Mouse (Mus musculus): ENCODE results near the gene Arhgef38.

Arhgef38 gene

GRCm38 (mm10) chr3:133091121-133091663, 143.6 kb downstream of the Arhgef38 start:
- no peak for DNase-seq

GRCm38 (mm10) chr3:133090247-133091120, 144.3 kb downstream of the Arhgef38 start:
- no peak for DNase-seq

DNA sequence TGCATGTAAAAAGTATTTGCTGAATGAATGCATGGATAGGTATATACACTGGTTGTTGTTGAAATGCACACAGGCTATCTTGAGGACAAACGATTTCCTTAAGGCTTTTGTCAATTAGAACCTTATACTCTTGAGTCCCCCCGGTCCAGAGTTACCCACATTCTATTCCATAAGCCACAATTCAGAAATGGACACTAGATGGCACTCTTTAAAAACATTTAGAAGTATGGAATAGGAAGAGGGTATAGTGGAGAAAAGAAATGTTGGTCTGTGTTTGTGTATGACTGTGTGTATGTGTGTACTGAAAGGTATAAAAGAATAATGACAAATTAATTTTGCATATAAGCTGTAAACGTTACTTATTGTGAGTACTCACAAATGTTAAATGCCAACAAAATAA, 148.9 kb downstream of the Arhgef38 start:
- DNase-seq: no peak

- DNase-seq: no peak
Measured at GRCm38 (mm10) chr3:133082736-133083135, 152.0 kb downstream of the Arhgef38 start.

DNA sequence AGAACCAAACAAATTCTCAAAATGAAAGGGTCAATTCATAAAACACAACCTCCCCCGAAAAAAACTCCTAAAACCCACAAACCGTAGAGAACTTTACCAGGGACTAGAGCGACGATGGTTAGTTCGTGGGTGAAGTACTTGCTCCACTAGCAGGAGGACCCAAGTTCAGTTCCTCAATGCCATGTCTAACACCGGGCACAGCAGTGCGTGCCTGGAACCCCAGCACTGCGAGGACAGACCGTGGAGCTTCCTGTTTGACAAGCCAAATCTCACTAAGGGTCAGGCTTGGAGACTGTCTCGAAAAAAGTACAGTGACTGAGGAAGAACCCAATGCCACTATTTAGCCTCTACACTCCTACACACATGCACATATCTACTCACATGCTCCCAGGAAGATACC, 159.2 kb downstream of the Arhgef38 start:
- no peak for DNase-seq
